Mouse (Mus musculus): ENCODE results near the gene Tmem45b.

DNA sequence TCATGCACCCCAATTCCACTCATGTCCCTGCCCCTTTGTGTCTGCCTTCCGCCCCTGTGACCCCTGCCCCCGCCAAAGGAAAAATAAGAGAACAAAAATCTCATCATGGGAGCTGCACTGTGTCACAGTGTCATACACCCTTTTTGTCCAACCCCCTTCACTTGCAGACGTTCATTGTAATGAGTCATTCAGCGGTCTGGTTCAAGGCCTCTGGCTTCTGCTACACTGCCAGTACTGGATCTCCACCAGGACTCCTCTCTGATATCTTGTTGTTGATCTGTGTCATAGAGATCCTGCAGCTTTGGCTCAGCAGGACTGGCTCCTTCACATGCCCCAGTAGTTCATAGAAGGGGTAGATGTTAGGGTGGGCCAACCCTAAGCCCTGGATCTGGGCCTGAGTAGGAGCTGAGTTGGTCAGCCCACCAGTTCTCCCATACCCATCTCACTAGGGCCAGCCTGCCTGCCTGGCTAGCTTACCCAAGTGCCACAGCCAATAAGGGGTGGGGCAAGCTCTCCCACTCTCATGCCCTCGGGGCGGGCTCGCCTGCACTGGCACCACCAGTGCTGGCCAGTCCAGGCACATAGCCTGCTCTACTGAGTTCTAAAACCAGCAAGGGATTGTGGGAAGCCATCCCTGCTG, 31.8 kb downstream of the Tmem45b start:
- TF ChIP-seq EP300 (IDR thresholded peaks at IDR 0.05; ENCODE audit: insufficient read depth, low read depth, low read length) (no peak), CTCF (IDR thresholded peaks at IDR 0.05) (no peak)
